Mouse (Mus musculus) thymus, adult 2 months (tissue): ENCODE data around the gene Dapk1. TPM values are rescaled to one million over a fixed set of nuclear protein-coding genes. Genes with fewer than 3 reads are reported as not detected.

Experiments
- DNase-seq: peaks from one replicate; pipeline ENCODE4 v3.0.0; 2021
- H3K27ac ChIP-seq: fragments of 200-500 bp; 2 replicates; pipeline ENCODE4 v1.5.1; 2012; ENCODE audit warnings: low read length, control low read depth; ENCODE audit not compliant: control insufficient read depth, insufficient read depth
- H3K27me3 ChIP-seq: fragments of 200-500 bp; 2 replicates; pipeline ENCODE4 v1.6.1; 2012; ENCODE audit warnings: mild to moderate bottlenecking, low read length, moderate library complexity, mixed read lengths; ENCODE audit not compliant: control insufficient read depth, insufficient read depth
- H3K36me3 ChIP-seq: fragments of 200-500 bp; 2 replicates; pipeline ENCODE4 v1.6.1; 2012; ENCODE audit warnings: mild to moderate bottlenecking, low read length, moderate library complexity; ENCODE audit not compliant: control insufficient read depth, insufficient read depth
- H3K4me1 ChIP-seq: fragments of 200-500 bp; replicated peaks from 2 replicates; pipeline ENCODE4 v1.6.1; 2012; ENCODE audit warnings: low read length; ENCODE audit not compliant: control insufficient read depth, insufficient read depth
- H3K4me3 ChIP-seq: fragments of 200-500 bp; 2 replicates; pipeline ENCODE4 v1.5.1; 2012; ENCODE audit warnings: mild to moderate bottlenecking, low read length, control low read depth, moderate library complexity; ENCODE audit not compliant: control insufficient read depth, insufficient read depth
- CTCF ChIP-seq: fragments of 200-500 bp; IDR thresholded peaks from 2 replicates; pipeline ENCODE4 v1.5.1; 2012; ENCODE audit warnings: mild to moderate bottlenecking, control low read depth, low read length, moderate library complexity, borderline replicate concordance; ENCODE audit not compliant: control insufficient read depth, poor library complexity, insufficient read depth; ENCODE audit errors: extremely low read depth
- POLR2A ChIP-seq: fragments of 200-500 bp; IDR thresholded peaks from 2 replicates; pipeline ENCODE4 v1.6.1; 2012; ENCODE audit warnings: mild to moderate bottlenecking, low read length, control low read depth, moderate library complexity; ENCODE audit not compliant: control insufficient read depth, poor library complexity, insufficient read depth; ENCODE audit errors: extremely low read depth
- WGBS: fragments of 180-500 bp; shearing (Covaris S2); methylation state at CpG from one replicate; pipeline ENCODE4 v1.1.7; 2018; 5-methylcytosine and 5-hydroxymethylcytosine counted together
- polyA plus RNA-seq: library from polyadenylated mRNA; depleted of rRNA; stranded (reverse); fragments of >200 nt; gene quantifications from 2 replicates; pipeline ENCODE4 v1.2.3, GENCODE M21; 2012

Gene Dapk1
- polyA plus RNA-seq, 1 experiment, result 45.2 TPM

DNA sequence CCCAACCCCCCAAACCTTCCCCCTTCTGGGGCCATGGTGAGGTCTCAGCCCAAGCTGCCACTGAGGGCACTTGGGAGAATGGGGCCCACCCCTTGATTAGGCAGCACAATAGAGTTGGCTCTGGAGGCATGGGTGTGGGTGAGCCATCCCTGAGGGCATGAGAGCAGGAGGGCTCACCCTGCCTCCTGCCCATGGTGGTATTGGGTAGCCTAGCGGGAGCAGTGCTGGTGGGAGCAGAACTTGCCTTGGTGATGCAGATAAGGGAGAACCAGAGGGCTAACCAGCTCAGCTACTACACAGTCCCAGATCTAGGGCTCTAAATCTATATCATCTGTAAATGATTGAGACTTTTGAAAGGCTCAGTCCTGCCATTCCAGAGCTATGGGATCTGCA lies 32.2 kb upstream of the Dapk1 start:
- TF ChIP-seq POLR2A, result no peak
- no peak for TF ChIP-seq CTCF
- 95% methylated on average over 1 of the region's 1 CpGs for WGBS
- DNase-seq, result no peak

DNA sequence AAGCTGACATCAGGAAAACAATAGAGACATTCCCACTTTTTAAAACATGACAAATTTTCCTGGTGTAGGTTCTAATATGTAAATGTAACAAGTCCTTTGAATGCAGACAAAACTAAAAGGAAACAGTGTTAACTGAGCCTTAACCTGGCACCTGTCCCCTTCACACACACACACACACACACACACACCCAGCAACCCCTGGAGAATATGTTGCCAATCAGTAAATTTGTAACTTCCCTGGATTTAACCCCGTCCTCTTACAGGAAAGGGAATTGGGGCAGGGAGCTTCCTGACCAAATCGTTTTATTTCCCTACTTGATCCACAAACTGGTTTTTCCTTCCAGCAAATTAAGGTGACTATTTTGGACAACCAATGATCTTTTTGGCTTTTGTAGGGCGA lies 28.2 kb upstream of the Dapk1 start:
- WGBS, result 72% methylated on average over 3 of the region's 3 CpGs

More for the DNA sequence above, 32.2 kb upstream of the Dapk1 start:
- Histone ChIP-seq H3K4me1 (no peaks in the 10 kb centered on the region), H3K27ac (no peak overlapping the region), H3K4me3 (no peak overlapping the region), H3K27me3 (no peaks in the 10 kb centered on the region), H3K36me3 (no peaks in the 10 kb centered on the region)

DNA sequence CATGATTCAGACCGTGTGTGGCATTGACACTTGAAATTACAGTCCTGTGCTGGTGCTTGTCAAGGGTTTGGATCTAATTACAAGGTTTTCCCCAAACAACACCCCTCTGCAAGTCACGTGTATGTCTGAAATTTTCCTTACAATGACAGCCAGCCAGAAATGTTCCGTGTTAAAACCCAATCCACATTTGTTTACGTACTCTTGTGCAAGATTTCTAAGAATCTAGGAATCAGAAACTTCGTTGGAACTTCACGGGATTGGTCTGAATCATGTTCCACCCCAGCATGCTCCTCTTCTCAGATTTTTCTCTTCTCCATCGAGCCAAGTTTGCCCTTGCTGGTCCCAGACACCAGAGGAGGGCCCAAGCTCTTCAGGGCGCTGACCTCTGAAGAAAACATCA lies 27.8 kb upstream of the Dapk1 start:
- H3K27ac ChIP-seq, result no peak overlapping the region
- no peaks in the 10 kb centered on the region for H3K36me3 ChIP-seq
- TF ChIP-seq CTCF, result no peak
- no peak for TF ChIP-seq POLR2A
- 82% methylated on average over 8 of the region's 8 CpGs for WGBS
- H3K4me3 ChIP-seq, result no peak overlapping the region
- no peak for DNase-seq
- H3K4me1 ChIP-seq, result no peaks in the 10 kb centered on the region
- no peaks in the 10 kb centered on the region for H3K27me3 ChIP-seq

More for the DNA sequence above, 28.2 kb upstream of the Dapk1 start:
- Histone ChIP-seq H3K4me1 (no peaks in the 10 kb centered on the region), H3K4me3 (no peak overlapping the region), H3K27me3 (no peaks in the 10 kb centered on the region), H3K36me3 (no peaks in the 10 kb centered on the region), H3K27ac (no peak overlapping the region)
- no peak for DNase-seq
- TF ChIP-seq CTCF, result no peak
- no peak for TF ChIP-seq POLR2A

DNA sequence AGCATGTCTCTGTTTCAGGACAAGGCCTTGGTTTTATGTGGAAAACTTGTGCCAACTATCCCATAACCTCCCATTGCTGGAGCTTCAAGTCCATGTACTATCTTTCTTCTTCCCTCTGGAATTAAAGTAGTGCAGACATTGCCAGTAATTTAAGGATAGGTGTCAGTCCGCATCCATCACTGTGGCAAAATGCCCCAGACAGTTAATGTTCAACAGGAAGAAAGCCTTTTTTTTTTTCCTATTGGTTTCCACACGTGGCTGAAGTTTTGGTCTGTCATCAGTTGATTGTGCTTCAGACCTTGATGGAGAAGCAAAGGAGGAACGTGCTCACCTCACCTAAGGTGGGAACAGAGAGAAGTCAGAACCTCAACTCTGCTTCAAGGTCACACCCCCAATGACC lies 23.2 kb upstream of the Dapk1 start:
- Histone ChIP-seq H3K36me3 (no peaks in the 10 kb centered on the region), H3K4me1 (no peaks in the 10 kb centered on the region), H3K27ac (no peak overlapping the region), H3K4me3 (no peak overlapping the region), H3K27me3 (no peaks in the 10 kb centered on the region)
- TF ChIP-seq CTCF, result no peak
- no peak for TF ChIP-seq POLR2A
- 81% methylated on average over 3 of the region's 3 CpGs for WGBS
- no peak for DNase-seq

DNA sequence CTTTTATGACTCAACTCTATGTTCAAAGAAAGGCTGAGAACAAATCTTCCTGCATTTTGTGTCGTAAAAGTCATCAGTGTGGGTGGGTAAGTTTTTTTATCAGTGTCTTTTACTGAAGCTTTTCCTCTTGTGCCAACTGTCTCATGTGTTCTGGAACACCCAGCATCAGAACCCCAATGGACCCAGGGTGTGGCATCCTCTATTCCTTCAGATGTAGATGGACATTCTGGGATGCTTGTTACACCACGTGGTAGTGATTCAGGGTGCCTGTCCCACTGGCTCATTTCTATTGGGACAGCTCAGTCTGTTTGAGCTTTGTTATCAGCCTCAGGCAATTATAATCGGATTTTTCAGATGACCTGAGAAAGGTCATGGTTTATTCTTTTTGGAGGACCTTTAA lies 6.9 kb upstream of the Dapk1 start:
- TF ChIP-seq POLR2A (no peak), CTCF (no peak)
- Histone ChIP-seq H3K27me3 (no peaks in the 10 kb centered on the region), H3K27ac (no peak overlapping the region), H3K4me1 (no peaks in the 10 kb centered on the region), H3K36me3 (no peaks in the 10 kb centered on the region), H3K4me3 (no peak overlapping the region)
- no peak for DNase-seq
- WGBS, result 87% methylated on average over 3 of the region's 3 CpGs

DNA sequence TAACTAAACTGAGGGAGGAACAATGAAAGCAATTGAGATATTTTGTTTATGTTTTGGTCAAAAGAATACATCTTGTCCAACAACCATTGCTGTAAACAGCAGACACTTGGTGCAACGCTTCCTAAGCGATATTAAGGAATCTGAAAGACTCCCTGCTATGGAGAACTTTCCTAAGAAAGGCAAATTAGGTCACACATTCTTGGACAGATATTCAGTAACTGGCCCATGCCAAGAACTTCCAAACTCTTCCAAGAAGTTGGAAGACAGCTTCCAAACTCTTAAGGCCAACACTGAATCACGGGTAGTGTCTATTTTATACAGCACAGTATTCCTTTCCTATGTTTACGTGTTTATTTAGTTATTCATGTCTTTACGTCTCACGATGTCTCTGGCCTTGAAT lies 6.2 kb upstream of the Dapk1 start:
- H3K36me3 ChIP-seq, result no peaks in the 10 kb centered on the region
- no peak overlapping the region for H3K4me3 ChIP-seq
- H3K4me1 ChIP-seq, result no peaks in the 10 kb centered on the region
- 92% methylated on average over 6 of the region's 6 CpGs for WGBS
- H3K27ac ChIP-seq, result no peak overlapping the region
- no peak for TF ChIP-seq POLR2A
- TF ChIP-seq CTCF, result no peak
- H3K27me3 ChIP-seq, result no peaks in the 10 kb centered on the region
- no peak for DNase-seq
